Mouse (Mus musculus) lung, adult 2 months (tissue): ENCODE measurements around the gene Gramd4.

Source experiments
- CTCF ChIP-seq: fragments of 200-500 bp; IDR thresholded peaks from 2 replicates; pipeline ENCODE4 v1.5.1; 2011; ENCODE audit warnings: mild to moderate bottlenecking, low read length, control low read depth; ENCODE audit not compliant: insufficient read depth
- POLR2A ChIP-seq: fragments of 200-500 bp; IDR thresholded peaks from 2 replicates; pipeline ENCODE4 v1.6.1; 2011; ENCODE audit warnings: low read depth, mild to moderate bottlenecking, control low read depth, low read length, borderline replicate concordance; ENCODE audit errors: extremely low read depth

DNA sequence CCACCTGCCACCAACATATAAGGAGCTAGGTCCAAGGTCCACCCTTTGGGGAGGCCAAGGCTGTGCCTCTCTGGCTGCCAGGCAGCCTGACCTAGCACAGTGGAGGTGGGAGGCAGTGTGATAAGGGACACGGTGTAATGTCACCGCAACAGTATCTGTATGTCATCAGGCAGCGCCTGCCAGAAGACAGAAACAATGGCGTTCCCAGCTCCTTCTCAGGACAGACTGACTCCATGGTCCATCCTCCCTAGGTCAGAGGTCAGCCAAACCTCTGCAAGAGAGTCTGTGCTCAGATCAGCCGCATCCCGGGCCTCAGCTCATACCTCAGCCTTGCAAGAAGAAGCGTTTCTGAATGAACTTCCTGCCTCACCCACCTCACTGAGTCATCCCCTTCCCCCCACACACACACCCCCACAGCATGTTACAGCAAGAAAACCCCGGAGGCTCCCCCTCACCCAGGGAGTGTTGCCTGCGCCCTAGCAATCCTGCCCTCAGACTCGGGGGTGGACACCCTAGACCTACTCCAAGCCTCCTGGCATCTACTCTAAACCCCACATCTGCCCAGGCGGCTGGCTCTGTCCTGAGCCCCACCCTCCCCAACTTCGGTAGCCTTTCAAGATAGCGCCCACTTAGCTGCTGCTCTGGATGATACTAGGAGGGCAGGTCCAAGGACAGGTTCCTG lies 41.5 kb upstream of the Gramd4 start:
- TF ChIP-seq POLR2A, result no peak
- no peak for TF ChIP-seq CTCF
